Mouse (Mus musculus) kidney, postnatal 0 days (tissue): ENCODE data around the gene Sorbs2. TPM values are rescaled to one million over a fixed set of nuclear protein-coding genes. Genes with fewer than 3 reads are reported as not detected.

Source experiments
- ATAC-seq: fragments of 200-750 bp; cut with Nextera tagmentation; replicated peaks from 2 replicates; pipeline ENCODE4 v1.8.0; 2017; ENCODE audit warnings: low read depth, moderate number of reproducible peaks, moderate TSS enrichment, moderate library complexity; ENCODE audit not compliant: low FRiP score
- DNase-seq: peaks from one replicate; pipeline ENCODE4 v3.0.0-alpha.2; 2016; ENCODE audit warnings: low spot score
- H3K27ac ChIP-seq: fragments of 300-500 bp; sonication (generic); 2 replicates; pipeline ENCODE4 v1.5.1; 2014; ENCODE audit warnings: mild to moderate bottlenecking
- H3K27me3 ChIP-seq: fragments of 300-500 bp; sonication (generic); 2 replicates; pipeline ENCODE4 v1.6.1; 2014; ENCODE audit warnings: low read length, mixed read lengths; ENCODE audit not compliant: insufficient read depth
- H3K36me3 ChIP-seq: fragments of 300-500 bp; sonication (generic); 2 replicates; pipeline ENCODE4 v1.6.1; 2014; ENCODE audit warnings: low read length, mixed read lengths; ENCODE audit not compliant: insufficient read depth
- H3K4me1 ChIP-seq: fragments of 300-500 bp; sonication (generic); replicated peaks from 2 replicates; pipeline ENCODE4 v1.6.1; 2014; ENCODE audit warnings: antibody characterized with exemption, low read length, mixed read lengths; ENCODE audit not compliant: insufficient read depth
- H3K4me2 ChIP-seq: fragments of 300-500 bp; sonication (generic); 2 replicates; pipeline ENCODE4 v1.6.1; 2014; ENCODE audit warnings: mild to moderate bottlenecking, low read length, moderate library complexity, mixed read lengths
- H3K4me3 ChIP-seq: fragments of 300-500 bp; sonication (generic); replicated peaks from 2 replicates; pipeline ENCODE4 v1.5.1; 2014; ENCODE audit warnings: low read depth, low read length
- H3K9ac ChIP-seq: fragments of 300-500 bp; sonication (generic); 2 replicates; pipeline ENCODE4 v1.6.1; 2014; ENCODE audit warnings: low read depth, low read length
- H3K9me3 ChIP-seq: fragments of 300-500 bp; sonication (generic); replicated peaks from 2 replicates; pipeline ENCODE4 v1.6.1; 2016; ENCODE audit warnings: low read length, inconsistent platforms, mixed read lengths
- CTCF ChIP-seq: IDR thresholded peaks from 2 replicates; pipeline ENCODE4 v1.5.1; 2016; ENCODE audit warnings: antibody characterized with exemption, low read depth, mild to moderate bottlenecking, moderate library complexity
- WGBS: fragments of 180-500 bp; shearing (Covaris S2); extraction: QIAGEN DNeasy Blood & Tissue Kit; methylation state at CpG from one replicate; pipeline ENCODE4 v1.1.7; 2014; 5-methylcytosine and 5-hydroxymethylcytosine counted together
- polyA plus RNA-seq: library from polyadenylated mRNA; unstranded; fragments of >200 nt; fragmentation: Nextera tagmentation; extraction: Ambion mirVana; gene quantifications from 2 replicates; pipeline ENCODE4 v1.2.1, GENCODE M21; 2015

Gene Sorbs2
- polyA plus RNA-seq, 1 experiment from 2014 or later, result 41.6 TPM

GRCm38 (mm10) chr8:45584390-45585052 lies 76.9 kb downstream of the Sorbs2 start:
- Histone ChIP-seq H3K4me1 (no peaks in the 10 kb centered on the region), H3K27me3 (no peaks in the 10 kb centered on the region), H3K4me3 (no peak overlapping the region), H3K4me2 (no peak overlapping the region), H3K9me3 (no peaks in the 10 kb centered on the region), H3K36me3 (no peaks in the 10 kb centered on the region), H3K9ac (no peak overlapping the region), H3K27ac (no peak overlapping the region)
- 76% methylated on average over 9 of the region's 9 CpGs for WGBS
- no peak for TF ChIP-seq CTCF
- no peak for ATAC-seq
- no peak for DNase-seq

GRCm38 (mm10) chr8:45585158-45585557 lies 77.6 kb downstream of the Sorbs2 start:
- Histone ChIP-seq H3K4me3 (no peak overlapping the region), H3K27ac (no peak overlapping the region)
- no peak for TF ChIP-seq CTCF

GRCm38 (mm10) chr8:45587011-45587410 lies 79.4 kb downstream of the Sorbs2 start:
- WGBS, result 95% methylated on average over 9 of the region's 9 CpGs
- Histone ChIP-seq H3K27me3 (no peaks in the 10 kb centered on the region), H3K9me3 (no peaks in the 10 kb centered on the region), H3K4me1 (no peaks in the 10 kb centered on the region), H3K36me3 (no peaks in the 10 kb centered on the region), H3K27ac (no peak overlapping the region), H3K4me3 (no peak overlapping the region), H3K4me2 (no peak overlapping the region), H3K9ac (no peak overlapping the region)
- no peak for ATAC-seq
- DNase-seq, result no peak
- no peak for TF ChIP-seq CTCF

More at GRCm38 (mm10) chr8:45585158-45585557, 77.6 kb downstream of the Sorbs2 start:
- Histone ChIP-seq H3K36me3 (no peaks in the 10 kb centered on the region), H3K9ac (no peak overlapping the region), H3K4me2 (no peak overlapping the region), H3K4me1 (no peaks in the 10 kb centered on the region), H3K9me3 (no peaks in the 10 kb centered on the region), H3K27me3 (no peaks in the 10 kb centered on the region)
- ATAC-seq, result no peak
- 64% methylated on average over 4 of the region's 4 CpGs for WGBS
- DNase-seq, result no peak

- H3K9ac ChIP-seq, result no peak overlapping the region
- no peak overlapping the region for H3K4me3 ChIP-seq
- 65% methylated on average over 4 of the region's 4 CpGs for WGBS
- no peaks in the 10 kb centered on the region for H3K27me3 ChIP-seq
- no peak for TF ChIP-seq CTCF
- H3K4me1 ChIP-seq, result no peaks in the 10 kb centered on the region
- H3K36me3 ChIP-seq, result no peaks in the 10 kb centered on the region
- DNase-seq, result no peak
- H3K4me2 ChIP-seq, result no peak overlapping the region
- H3K27ac ChIP-seq, result no peak overlapping the region
- no peak for ATAC-seq
- no peaks in the 10 kb centered on the region for H3K9me3 ChIP-seq
These were observed 84.3 kb downstream of the Sorbs2 start for GRCm38 (mm10) chr8:45591888-45592287.

- no peak for ATAC-seq
- 68% methylated on average over 5 of the region's 5 CpGs for WGBS
These were observed 86.1 kb downstream of the Sorbs2 start for GRCm38 (mm10) chr8:45593711-45594110.

GRCm38 (mm10) chr8:45595983-45596382 lies 88.4 kb downstream of the Sorbs2 start:
- WGBS, result 89% methylated on average over 1 of the region's 1 CpGs
- no peak for ATAC-seq
- no peak for TF ChIP-seq CTCF

More at GRCm38 (mm10) chr8:45593711-45594110, 86.1 kb downstream of the Sorbs2 start:
- Histone ChIP-seq H3K27ac (no peak overlapping the region), H3K9ac (no peak overlapping the region), H3K4me2 (no peak overlapping the region), H3K4me3 (no peak overlapping the region), H3K9me3 (no peaks in the 10 kb centered on the region), H3K4me1 (no peaks in the 10 kb centered on the region), H3K36me3 (no peaks in the 10 kb centered on the region), H3K27me3 (no peaks in the 10 kb centered on the region)
- TF ChIP-seq CTCF, result no peak
- DNase-seq, result no peak

GRCm38 (mm10) chr8:45596591-45596990 lies 89.0 kb downstream of the Sorbs2 start:
- no peak for DNase-seq
- H3K4me3 ChIP-seq, result no peak overlapping the region
- H3K9me3 ChIP-seq, result no peaks in the 10 kb centered on the region
- H3K9ac ChIP-seq, result no peak overlapping the region
- no peak overlapping the region for H3K27ac ChIP-seq
- TF ChIP-seq CTCF, result no peak
- WGBS, result 91% methylated on average over 2 of the region's 2 CpGs
- ATAC-seq, result no peak
- H3K4me1 ChIP-seq, result no peaks in the 10 kb centered on the region
- H3K27me3 ChIP-seq, result no peaks in the 10 kb centered on the region
- H3K4me2 ChIP-seq, result no peak overlapping the region
- H3K36me3 ChIP-seq, result no peaks in the 10 kb centered on the region

More at GRCm38 (mm10) chr8:45595983-45596382, 88.4 kb downstream of the Sorbs2 start:
- DNase-seq, result no peak
- Histone ChIP-seq H3K4me2 (no peak overlapping the region), H3K9ac (no peak overlapping the region), H3K4me1 (no peaks in the 10 kb centered on the region), H3K9me3 (no peaks in the 10 kb centered on the region), H3K27ac (no peak overlapping the region), H3K27me3 (no peaks in the 10 kb centered on the region), H3K36me3 (no peaks in the 10 kb centered on the region), H3K4me3 (no peak overlapping the region)
